Mouse (Mus musculus) thymus, adult 2 months (tissue): Measurements from ENCODE around the gene Iqcn.

ENCODE experiments used
- CTCF ChIP-seq: fragments of 200-500 bp; IDR thresholded peaks from 2 replicates; pipeline ENCODE4 v1.5.1; 2012; ENCODE audit warnings: mild to moderate bottlenecking, control low read depth, low read length, moderate library complexity, borderline replicate concordance; ENCODE audit not compliant: control insufficient read depth, poor library complexity, insufficient read depth; ENCODE audit errors: extremely low read depth
- POLR2A ChIP-seq: fragments of 200-500 bp; IDR thresholded peaks from 2 replicates; pipeline ENCODE4 v1.6.1; 2012; ENCODE audit warnings: mild to moderate bottlenecking, low read length, control low read depth, moderate library complexity; ENCODE audit not compliant: control insufficient read depth, poor library complexity, insufficient read depth; ENCODE audit errors: extremely low read depth

- TF ChIP-seq CTCF = no peak
- no peak for TF ChIP-seq POLR2A
Measured at GRCm38 (mm10) chr8:70730956-70731355, 27.7 kb downstream of the Iqcn start.
